Mouse (Mus musculus): ENCODE results near the gene Banp.

Gene Banp

DNA sequence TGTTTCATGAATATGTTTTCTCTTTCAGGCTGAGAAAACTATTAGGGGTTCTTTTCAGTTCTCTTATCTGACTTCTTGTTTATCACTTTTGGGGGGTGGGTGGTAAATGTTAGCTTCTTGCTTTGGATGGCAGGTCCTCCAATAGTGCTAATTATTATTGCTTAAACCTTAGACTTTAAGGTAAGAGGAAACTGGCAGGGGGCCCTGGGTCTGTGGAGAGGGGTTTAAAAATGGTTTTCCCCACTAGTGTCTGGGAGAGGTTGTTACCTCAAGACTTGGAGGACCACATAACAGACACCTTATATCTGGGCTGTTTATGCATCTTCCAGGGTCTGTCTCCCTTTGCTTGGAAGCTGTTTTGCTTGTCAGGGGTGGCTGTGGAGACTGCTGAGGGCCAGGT is 2.6 kb downstream of the Banp start:
- peak in 1 of 2 experiments; percentile 46 for DNase-seq

DNA sequence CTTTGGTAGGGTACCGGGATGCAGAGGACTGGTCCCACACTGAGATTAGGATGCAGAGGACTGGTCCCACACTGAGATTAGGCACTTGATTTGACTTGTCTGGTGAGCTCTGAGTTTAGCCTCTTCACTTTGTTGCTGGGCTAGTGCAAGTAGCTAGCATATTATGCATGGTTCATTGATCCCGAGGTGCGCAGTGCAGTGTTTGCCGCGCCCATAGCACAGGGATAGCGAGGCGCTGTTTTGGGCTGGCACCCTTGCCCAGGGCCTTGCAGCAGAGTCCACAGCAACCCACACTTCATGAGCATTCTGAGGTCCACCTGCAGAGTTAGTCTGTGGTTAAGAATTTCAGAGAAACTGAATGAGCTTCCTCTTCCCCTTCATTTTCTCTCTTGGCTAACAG is 3.2 kb downstream of the Banp start:
- DNase-seq, result no peak

DNA sequence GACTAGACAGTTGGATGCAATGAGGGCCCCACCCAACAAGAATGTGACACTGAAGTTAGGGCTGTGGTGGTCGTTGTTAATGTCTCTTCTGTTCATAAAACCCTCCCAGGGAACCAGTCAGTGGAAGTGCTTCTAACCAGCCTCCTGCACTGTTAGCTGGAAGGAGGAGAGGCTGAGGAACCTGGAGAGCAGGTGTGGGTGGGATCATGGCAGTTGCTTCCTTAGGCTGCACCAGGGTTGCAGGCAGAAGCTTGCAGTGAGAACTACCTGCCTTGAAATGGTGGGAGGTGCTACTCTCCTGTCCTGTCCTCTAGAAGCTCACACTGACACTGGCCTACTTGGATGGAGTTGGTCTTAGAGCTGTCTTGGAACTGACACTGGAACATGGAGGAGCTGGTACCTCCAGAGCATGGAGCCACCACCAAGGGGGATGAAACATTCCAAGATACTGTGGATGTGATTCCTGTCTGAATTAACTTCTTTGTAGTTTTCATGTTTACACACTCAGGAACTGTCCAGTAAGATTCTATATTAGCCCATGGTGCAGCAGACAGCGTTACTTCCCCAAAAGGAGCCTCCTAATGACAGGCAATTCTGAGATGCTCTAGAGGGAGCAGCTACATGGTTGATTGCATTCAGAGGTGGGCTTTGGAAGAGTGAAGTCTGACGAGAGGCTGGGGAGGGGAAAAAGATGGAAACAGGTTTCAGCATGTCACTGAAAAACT is 4.4 kb downstream of the Banp start:
- no peak for DNase-seq

DNA sequence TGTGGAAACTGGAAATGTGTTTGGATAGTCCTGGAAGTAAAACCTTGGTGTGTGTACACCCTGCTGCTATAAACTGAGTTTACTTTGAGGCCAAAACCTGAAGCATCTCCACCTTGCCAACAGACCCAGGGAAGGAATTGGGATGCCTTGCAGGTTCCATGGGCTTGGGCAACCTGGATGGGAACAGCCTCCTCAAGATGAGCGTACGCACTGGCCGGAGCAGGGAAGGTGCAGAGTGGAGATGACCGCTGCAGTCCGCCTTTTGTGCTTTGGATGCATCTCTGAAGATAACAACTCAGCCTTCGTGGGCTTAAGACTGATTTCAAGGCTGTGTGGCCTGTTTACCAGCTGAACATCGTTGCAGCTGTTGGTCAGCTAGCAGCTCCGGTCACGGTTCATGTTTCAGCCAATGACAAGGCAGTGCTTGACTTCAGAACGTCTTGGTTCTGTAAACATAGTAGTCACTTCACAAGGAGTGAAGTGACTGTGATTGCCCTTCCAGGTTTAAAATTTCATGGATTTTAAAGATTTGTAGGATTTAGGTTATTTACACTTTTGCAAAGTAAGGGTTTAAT is 5.5 kb downstream of the Banp start:
- no peak for DNase-seq

DNA sequence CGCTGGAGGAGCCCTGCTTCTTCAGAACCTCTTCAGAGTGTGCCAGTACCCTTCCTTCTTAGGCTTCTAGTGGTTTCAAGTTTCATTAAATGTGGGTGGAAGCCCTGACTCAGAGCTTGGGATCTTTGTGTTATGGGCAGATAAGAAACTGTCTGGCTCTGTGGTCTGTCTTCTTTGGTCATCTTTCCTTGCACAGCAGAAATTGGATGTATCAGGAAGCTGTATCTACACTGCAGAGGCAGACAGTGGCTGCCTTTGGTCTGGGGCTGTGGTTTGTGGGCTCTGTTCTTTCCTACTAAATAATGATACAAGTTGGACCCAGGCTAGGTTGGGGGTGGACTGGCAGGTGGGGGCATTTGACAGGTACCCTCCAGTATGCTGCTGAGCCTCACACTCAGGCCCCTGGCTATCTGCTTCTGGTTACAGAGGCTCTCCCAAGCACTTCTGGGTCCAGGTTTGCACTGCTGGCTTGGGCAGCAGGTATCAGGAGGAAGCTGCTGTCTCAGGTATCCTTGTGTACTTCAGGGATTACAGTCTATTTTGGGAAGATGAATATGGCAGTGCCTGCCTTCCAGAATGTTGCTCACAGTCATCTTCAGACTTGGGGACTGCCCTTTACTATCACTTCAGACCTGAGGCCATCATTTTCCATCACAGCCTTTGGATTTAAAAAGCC is 6.4 kb downstream of the Banp start:
- no peak for DNase-seq

DNA sequence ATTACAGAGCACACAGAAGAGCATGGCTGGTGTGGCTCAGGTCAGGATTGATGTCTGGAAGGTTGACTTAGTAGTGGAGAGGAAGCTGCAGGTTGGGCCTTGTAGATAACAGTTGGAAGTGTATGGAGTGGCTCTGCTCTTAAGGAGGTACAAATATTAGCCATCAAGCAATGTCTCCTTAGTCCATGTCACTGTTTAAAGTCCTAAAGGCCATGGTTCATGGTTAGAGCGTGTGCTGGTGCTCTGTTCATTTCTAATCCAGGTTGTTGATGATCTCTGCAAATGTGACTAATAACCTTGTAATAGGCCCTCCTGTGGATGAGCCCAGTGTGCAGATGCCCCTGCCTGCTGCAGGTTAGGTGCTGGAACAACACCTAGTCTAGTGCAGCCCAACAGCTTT is 8.8 kb downstream of the Banp start:
- DNase-seq, result no peak

DNA sequence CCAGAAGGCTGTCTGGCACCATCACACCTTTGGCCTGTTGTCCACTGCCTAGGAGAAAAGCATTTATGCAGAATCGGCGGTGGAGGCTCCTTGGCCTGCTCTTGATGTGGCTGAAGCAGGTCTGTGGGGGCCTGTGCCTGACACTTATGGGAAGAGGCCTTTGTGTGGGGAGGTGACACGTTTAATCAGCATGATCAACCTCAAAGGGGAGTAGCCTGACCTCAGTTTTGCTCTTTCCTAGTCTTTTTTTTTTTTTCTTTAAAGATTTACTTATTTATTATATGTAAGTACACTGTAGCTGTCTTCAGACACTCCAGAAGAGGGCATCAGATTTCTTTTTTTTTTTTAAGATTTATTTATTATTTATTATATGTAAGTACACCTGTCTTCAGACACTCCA is 13.3 kb downstream of the Banp start:
- no peak for DNase-seq

DNA sequence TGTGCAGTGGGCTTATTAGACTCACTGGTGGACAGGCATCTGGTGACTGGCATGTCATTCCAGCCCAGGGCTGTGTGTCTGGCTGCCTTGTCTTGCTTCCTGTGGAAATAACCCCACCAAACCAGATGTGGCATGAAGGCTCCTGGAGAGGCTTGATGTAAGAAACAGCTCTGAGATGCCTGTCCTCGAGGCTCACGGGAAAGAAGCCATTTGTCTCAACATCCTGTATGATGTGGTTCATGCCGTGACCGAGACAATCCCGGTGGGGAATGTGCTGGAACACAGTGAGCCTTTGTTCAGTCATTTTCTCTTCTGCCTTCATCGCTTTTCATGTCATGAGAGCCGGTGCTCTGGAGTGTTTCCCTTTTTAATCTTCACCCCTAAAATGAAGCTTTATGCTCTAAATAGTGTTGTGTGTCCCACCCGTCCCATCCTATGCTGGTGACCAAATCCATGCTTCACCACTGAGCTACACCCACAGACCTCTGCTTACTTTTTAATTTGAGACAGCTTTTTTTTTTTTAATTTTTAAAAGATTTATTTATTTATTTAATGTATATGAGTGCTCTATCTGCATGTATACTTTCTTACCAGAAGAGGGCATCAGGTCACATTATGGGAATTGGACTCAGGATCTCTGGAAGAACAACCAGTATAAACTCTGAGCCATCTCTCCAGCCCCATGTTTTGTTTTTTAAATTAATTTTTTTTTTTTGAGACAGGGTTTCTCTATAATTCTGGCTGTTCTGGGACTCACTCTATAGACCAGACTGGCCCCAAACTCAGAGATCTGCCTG is 15.4 kb downstream of the Banp start:
- DNase-seq, result no peak

DNA sequence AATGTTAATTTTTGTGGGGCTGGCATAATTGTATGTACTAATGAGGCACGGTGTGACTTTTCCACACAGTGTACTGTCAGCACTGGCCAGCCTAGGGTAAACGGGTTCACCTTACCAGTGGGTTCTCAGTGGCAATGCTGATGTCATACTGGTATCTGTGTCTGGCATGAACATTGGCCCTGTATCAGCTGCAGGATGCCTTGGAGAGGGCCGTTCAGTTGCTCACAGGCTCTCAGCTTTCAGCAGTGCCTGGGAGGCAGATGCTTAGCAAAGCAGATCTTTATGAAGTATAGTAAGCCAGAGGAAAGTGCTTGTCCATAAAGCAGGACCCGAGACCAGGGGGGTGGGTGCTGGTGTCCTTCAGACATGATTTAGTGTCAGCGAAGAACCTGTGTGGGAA is 16.6 kb downstream of the Banp start:
- DNase-seq, result no peak

DNA sequence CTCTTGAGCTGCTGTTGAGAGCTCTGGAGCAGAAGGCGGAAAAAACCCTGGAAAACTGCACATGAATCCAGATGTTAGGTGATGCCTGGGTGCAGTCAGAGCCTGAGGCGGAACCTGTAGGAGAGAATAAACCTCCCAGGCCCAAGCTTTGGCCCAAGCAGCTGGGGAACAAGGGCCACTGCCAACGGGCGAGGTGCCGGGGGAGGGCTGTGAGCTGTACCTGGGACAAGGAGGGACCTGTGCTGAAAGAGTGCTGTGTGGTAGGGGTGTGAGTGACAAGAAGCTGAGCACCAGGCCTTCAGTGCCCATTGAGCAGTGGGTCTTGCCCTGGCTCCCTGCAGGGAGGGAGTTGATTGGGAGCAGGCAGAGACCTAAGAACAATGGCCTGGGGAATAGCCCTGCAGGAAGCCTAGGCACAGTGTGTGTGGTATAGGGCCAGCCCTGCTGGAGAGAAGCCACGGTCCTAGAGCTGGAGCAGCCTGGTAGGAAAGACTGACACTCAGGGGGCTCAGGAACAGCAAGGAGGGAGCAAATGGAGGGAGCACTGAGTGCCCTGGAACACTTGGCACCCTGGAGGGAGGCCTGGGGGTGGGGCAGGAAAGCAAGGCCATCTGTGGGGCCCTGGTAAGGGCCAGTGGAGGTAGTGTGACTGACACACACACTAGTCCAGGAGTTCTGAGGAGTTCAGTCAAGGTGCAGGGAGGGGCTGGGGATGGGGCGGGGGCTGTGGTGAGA is 17.3 kb downstream of the Banp start:
- DNase-seq, result peak in 1 of 2 experiments; percentile 40

DNA sequence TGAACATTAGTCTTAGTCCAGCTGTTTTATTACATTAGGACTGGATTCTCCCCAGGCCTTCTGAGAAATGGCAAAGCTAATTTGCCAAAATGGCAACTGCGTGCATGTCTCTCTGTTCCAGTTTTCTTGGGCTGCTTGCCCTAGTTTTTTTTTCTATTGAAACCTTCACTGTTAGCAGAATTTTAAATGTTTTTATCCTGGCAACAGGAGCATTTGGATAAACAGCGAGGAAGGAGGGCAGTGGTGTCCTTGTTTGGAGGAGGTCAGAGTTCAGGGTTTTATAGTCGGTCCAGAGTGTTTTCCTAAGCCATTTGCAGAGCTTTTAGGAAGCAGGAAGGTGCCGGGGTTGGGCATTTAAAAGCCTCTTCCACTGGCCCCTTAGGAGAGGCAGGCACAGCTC is 18.4 kb downstream of the Banp start:
- no peak for DNase-seq

DNA sequence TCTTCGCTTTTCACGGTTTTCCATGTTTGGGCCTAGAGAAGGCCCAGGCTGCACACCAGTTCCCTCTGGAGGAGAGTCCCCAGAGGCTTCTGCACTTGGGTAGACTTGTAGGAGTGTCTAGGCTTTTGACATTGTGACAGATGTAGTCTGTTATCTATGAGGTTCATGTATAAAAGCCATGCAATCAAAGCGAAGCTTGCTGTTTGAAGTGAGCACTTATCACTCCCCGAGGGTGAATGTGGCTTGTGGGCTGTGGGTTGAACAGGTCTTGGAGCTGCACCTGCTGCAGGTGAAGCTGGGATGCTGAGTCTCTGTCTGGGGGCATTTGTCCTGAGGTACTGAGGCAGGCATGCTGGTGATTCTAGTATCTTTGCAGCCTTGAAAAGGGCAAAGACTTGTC is 19.0 kb downstream of the Banp start:
- DNase-seq, result no peak

DNA sequence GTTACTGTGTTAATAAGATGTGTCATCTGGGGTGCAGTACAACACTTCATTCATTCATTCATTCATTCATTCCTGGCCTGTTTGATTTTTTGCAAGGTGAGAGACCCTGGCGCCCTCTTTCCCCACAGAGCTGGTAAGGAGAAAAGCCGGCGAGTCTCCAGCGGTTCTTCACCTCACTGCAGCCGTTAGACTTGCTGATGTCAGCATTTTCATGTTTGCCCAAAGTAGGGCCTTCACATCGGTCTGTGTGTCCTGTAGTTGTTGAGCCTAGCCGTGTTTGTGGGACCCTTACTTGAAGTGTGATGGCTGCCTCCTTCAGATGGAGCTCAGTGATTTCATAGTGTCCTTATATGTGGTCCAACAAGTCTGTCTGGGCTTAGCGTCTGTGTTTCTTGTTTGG is 20.7 kb downstream of the Banp start:
- no peak for DNase-seq

DNA sequence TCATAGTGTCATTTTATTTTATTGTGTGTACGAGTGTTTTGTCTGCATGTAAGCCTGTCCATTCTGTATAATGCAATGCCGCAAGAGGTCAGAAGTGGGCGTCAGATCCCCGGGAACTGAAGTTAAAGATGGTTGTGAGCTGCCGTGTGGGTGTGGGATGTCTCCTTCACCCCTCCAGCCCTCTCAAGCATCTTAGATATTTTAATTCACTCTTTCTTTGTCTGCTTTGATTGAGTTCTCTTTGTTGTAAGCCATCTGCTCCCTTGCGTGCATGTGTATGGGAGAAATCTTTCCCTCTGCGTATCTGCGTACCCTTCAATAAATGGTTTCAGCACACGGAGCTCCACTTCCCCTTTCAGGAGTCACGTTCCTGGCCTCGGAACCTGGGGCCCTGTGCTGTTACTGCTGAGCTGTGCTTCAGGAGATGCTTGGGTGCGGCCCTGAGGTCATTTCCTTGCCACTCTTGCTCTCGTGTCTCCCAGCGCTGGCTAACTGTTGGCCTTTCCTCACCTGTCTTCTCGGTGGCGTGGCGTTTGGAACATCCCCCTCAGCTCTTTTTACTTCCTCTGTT is 22.0 kb downstream of the Banp start:
- DNase-seq, result no peak

DNA sequence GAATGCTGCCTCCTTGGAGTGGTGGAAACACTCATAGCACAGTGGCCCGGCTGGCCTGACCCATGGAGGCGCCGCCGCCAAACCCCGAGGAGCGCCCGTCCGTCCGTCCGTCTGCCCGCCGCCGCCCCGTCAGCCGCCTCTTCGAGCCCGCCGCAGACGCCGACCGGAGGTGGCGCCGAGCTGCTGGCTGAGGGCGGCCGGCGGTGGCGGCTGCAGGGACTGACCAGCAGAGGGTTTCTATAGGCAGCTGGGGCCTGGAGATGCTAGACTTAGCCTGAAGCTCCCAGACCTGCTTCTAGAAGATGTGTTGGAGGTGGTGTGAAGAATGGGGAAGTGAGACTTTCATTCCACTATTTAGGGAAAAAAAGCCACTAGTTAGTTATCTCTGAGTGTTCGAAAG is 24.4 kb downstream of the Banp start:
- no peak for DNase-seq

DNA sequence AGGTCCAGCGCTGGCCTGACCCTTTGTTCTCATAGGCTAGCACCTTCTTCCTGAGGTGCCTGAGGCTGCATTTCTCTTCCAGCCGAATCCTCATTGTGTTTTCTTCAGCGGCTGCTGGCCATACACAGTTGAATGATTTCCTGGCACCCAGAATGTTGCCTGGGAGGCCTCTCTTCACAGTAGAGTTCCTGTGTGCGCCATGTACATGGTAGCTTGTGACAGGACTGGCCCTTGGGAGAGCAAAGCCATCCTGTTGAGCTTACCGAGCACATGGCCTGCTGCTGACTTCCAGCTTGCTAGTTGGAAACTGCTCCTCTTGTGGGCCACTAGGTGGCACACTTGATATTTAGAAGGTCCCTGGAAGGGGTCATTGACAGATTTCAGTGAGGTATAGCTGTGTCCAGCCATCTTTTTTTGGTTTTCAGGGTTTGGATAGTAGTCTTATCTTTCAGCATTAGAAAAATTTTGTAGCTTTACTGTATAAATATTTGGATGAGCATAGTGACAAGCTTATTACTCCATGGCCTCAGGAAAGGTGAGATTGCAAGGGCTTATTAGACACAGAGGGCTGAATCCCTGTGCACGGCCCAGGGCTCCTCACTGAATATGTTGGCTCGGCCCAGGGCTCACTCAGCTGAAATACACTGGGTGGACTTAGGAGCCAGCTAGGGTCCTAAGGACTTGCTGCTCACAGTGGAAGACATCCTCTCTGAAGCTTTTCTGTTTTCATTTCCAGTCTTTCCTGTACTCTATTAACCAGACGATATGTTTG is 28.5 kb downstream of the Banp start:
- DNase-seq, result peak; percentile 71 to 79

DNA sequence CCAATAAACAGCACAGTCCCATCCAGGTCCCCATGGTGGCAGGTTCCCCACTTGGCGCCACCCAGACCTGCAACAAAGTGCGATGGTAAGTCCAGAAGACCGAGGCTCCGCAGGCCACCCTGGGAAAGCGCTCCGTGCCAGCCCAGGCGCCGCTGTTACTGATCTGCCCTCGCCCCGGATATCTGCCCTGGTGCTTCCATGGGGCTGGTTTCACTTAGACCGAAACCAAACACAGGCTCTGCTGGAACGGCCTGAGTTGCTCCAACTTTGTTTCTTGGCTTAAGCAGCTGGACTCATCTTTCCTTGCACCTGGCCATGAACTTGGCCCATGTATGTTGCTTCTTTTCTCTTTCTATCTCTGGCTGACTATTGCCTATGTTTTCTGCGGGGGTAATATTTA is 29.1 kb downstream of the Banp start:
- no peak for DNase-seq

DNA sequence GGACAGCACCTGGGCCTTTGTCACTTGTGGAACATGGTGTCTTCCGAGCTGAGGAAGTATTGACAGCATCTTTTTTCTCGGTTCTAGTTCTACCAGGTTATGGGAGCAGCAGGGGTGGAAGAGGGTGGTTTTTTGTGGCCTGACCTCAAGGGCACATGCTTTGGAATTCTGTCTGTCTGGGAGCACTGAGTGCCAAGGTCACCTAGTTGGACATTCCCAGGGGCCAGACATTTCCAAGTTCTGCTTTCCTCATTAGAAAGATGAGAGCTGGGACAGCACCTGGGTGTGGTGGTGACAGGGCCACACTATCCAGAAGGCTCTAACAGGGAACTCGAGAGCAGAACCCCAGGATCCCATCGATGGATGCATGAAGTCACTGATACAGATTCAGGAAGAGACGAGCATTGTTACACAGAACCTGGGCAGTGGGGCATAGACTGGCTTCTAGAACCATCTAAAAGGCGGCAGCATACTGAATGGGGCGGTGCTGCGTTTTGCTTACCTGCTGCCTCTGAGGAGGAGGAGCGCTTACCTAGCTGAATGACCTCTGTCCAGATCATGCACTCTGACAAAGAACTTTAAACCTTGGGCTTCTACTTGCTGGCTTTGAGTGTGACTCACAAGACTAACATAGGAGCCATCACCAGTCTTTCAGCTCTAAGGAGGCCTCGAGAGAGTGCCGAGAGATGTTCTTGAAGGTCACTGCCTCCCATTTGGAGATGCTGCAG is 31.4 kb downstream of the Banp start:
- DNase-seq, result no peak

DNA sequence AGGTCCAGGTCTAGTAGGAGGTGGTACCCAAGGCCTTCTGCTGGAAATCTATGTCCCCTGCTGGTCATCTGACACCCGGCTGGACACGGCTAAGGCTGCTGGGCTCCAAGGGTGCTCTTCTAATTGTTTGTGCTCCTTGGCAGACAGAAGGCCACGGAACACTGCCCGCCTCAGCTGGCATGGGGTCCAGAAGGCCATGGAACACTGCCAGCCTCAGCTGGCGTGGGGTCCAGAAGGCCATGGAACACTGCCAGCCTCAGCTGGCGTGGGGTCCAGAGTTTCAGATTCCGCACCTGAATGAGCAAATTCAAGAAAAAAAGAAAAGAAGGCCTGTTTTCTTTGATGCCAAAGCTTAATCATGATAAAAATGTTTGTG is 32.0 kb downstream of the Banp start:
- peak; percentile 79 to 81 for DNase-seq

DNA sequence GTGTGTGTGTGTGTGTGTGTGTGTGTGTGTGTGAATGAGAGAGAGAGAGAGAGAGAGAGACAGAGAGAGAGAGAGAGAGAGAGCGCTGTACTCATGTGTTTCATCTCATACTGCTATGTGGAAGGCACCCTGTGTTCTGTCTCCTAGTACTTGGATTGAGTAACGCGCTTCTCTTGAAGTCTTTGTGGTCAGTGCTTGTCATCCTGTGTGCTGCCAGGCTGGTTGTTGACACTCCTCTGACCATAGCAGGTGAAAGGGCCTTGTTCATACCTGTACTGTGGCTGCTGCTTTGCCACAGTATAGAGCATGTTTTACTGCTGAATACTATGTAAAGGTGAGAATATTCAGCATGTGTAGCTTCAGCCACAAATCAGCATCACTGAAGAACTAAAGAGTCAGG is 36.1 kb downstream of the Banp start:
- no peak for DNase-seq

DNA sequence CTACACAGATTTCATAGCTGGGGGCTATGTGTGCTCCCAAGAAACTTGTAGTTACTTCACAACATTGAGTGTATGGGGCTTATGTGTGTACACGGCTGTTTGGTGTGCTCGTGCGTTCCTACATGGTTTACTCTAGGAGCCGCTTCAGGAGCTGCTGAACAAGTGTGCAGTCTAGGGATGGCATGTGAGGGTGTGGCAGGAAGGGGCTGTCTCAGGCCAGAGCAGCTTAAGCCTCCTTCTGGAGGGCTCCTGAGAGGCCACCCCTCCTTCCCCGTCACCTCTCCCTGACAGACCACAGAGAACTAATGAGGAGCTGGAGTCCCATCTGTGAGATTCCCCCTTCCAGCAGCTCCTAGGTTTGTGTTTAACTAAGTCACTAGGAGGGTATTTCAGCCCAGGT is 38.3 kb downstream of the Banp start:
- no peak for DNase-seq

All from cerebellum, postnatal 10 days (tissue).